Mouse (Mus musculus): ENCODE data around the gene Sfxn4. TPM values are rescaled to one million over a fixed set of nuclear protein-coding genes. Genes with fewer than 3 reads are reported as not detected.

Sfxn4 gene
- polyA plus RNA-seq, 2 experiments = 9.7 to 11.2 TPM

- Histone ChIP-seq H3K4me1 (ENCODE audit: control insufficient read depth, insufficient read depth, low read length) (no peaks in the 10 kb centered on the region), H3K9me3 (ENCODE audit: control insufficient read depth, low read length) (no peaks in the 10 kb centered on the region), H3K36me3 (ENCODE audit: control insufficient read depth, insufficient read depth, low read length) (peaks cover 6% of the 10 kb centered on the region), H3K4me2 (replicated peaks; ENCODE audit: low read depth, low read length, severe bottlenecking) (no peak overlapping the region), H3K4me3 (replicated peaks; ENCODE audit: low read length) (no peak overlapping the region), H3K27ac (replicated peaks; ENCODE audit: low read depth, low read length) (no peak overlapping the region), H3K9ac (ENCODE audit: low read depth, low read length, severe bottlenecking) (no peak overlapping the region), H3K27me3 (ENCODE audit: control insufficient read depth, insufficient read depth, low read length) (no peaks in the 10 kb centered on the region)
- TF ChIP-seq POLR2A (IDR thresholded peaks at IDR 0.05; ENCODE audit: borderline replicate concordance, extremely low read depth, insufficient read depth, insufficient read length) = no peak
- ATAC-seq (ENCODE audit: low FRiP score, low read depth) (no peak), DNase-seq (ENCODE audit: low spot score) (no peak)
- 91% methylated on average over 2 of the region's 2 CpGs for WGBS
Observed at GRCm38 (mm10) chr19:60809927-60810326, 51.4 kb downstream of the Sfxn4 start.

- Histone ChIP-seq H3K27ac (replicated peaks; ENCODE audit: low read depth, low read length) (no peak overlapping the region), H3K36me3 (ENCODE audit: control insufficient read depth, insufficient read depth, low read length) (no peaks in the 10 kb centered on the region), H3K4me1 (ENCODE audit: control insufficient read depth, insufficient read depth, low read length) (no peaks in the 10 kb centered on the region), H3K27me3 (ENCODE audit: control insufficient read depth, insufficient read depth, low read length) (no peaks in the 10 kb centered on the region), H3K4me2 (replicated peaks; ENCODE audit: low read depth, low read length, severe bottlenecking) (no peak overlapping the region), H3K4me3 (replicated peaks; ENCODE audit: low read length) (no peak overlapping the region), H3K9me3 (ENCODE audit: control insufficient read depth, low read length) (no peaks in the 10 kb centered on the region), H3K9ac (ENCODE audit: low read depth, low read length, severe bottlenecking) (no peak overlapping the region)
- ATAC-seq (ENCODE audit: low FRiP score, low read depth) = no peak
- no peak for DNase-seq (ENCODE audit: low spot score)
- WGBS = 70% methylated on average over 2 of the region's 2 CpGs
- no peak for TF ChIP-seq POLR2A (IDR thresholded peaks at IDR 0.05; ENCODE audit: borderline replicate concordance, extremely low read depth, insufficient read depth, insufficient read length)
Observed at GRCm38 (mm10) chr19:60804903-60805302, 56.4 kb downstream of the Sfxn4 start.

GRCm38 (mm10) chr19:60799867-60800569, 61.3 kb downstream of the Sfxn4 start:
- H3K27me3 ChIP-seq (ENCODE audit: control insufficient read depth, insufficient read depth, low read length) = no peaks in the 10 kb centered on the region
- H3K27ac ChIP-seq (replicated peaks; ENCODE audit: low read depth, low read length) = no peak overlapping the region
- no peaks in the 10 kb centered on the region for H3K36me3 ChIP-seq (ENCODE audit: control insufficient read depth, insufficient read depth, low read length)
- TF ChIP-seq POLR2A (IDR thresholded peaks at IDR 0.05; ENCODE audit: borderline replicate concordance, extremely low read depth, insufficient read depth, insufficient read length) = no peak
- WGBS = 77% methylated on average over 7 of the region's 7 CpGs
- no peak for ATAC-seq (ENCODE audit: low FRiP score, low read depth)
- no peaks in the 10 kb centered on the region for H3K4me1 ChIP-seq (ENCODE audit: control insufficient read depth, insufficient read depth, low read length)
- DNase-seq (ENCODE audit: low spot score) = no peak
- H3K9me3 ChIP-seq (ENCODE audit: control insufficient read depth, low read length) = no peaks in the 10 kb centered on the region
- H3K4me2 ChIP-seq (replicated peaks; ENCODE audit: low read depth, low read length, severe bottlenecking) = no peak overlapping the region
- no peak overlapping the region for H3K4me3 ChIP-seq (replicated peaks; ENCODE audit: low read length)
- H3K9ac ChIP-seq (ENCODE audit: low read depth, low read length, severe bottlenecking) = no peak overlapping the region

- no peak for TF ChIP-seq POLR2A (IDR thresholded peaks at IDR 0.05; ENCODE audit: borderline replicate concordance, extremely low read depth, insufficient read depth, insufficient read length)
- no peak overlapping the region for H3K27ac ChIP-seq (replicated peaks; ENCODE audit: low read depth, low read length)
- H3K27me3 ChIP-seq (ENCODE audit: control insufficient read depth, insufficient read depth, low read length) = no peaks in the 10 kb centered on the region
- DNase-seq (ENCODE audit: low spot score) = no peak
- H3K9me3 ChIP-seq (ENCODE audit: control insufficient read depth, low read length) = no peaks in the 10 kb centered on the region
- H3K4me2 ChIP-seq (replicated peaks; ENCODE audit: low read depth, low read length, severe bottlenecking) = no peak overlapping the region
- no peaks in the 10 kb centered on the region for H3K36me3 ChIP-seq (ENCODE audit: control insufficient read depth, insufficient read depth, low read length)
- WGBS = 95% methylated on average over 2 of the region's 2 CpGs
- no peak overlapping the region for H3K4me3 ChIP-seq (replicated peaks; ENCODE audit: low read length)
- no peak overlapping the region for H3K9ac ChIP-seq (ENCODE audit: low read depth, low read length, severe bottlenecking)
- H3K4me1 ChIP-seq (ENCODE audit: control insufficient read depth, insufficient read depth, low read length) = no peaks in the 10 kb centered on the region
- no peak for ATAC-seq (ENCODE audit: low FRiP score, low read depth)
Observed at GRCm38 (mm10) chr19:60797415-60797814, 63.9 kb downstream of the Sfxn4 start.

GRCm38 (mm10) chr19:60795244-60795643, 66.0 kb downstream of the Sfxn4 start:
- no peak for TF ChIP-seq POLR2A (IDR thresholded peaks at IDR 0.05; ENCODE audit: borderline replicate concordance, extremely low read depth, insufficient read depth, insufficient read length)
- no peak for DNase-seq (ENCODE audit: low spot score)
- Histone ChIP-seq H3K4me1 (ENCODE audit: control insufficient read depth, insufficient read depth, low read length) (no peaks in the 10 kb centered on the region), H3K9me3 (ENCODE audit: control insufficient read depth, low read length) (no peaks in the 10 kb centered on the region), H3K27me3 (ENCODE audit: control insufficient read depth, insufficient read depth, low read length) (no peaks in the 10 kb centered on the region), H3K4me2 (replicated peaks; ENCODE audit: low read depth, low read length, severe bottlenecking) (no peak overlapping the region), H3K36me3 (ENCODE audit: control insufficient read depth, insufficient read depth, low read length) (no peaks in the 10 kb centered on the region), H3K4me3 (replicated peaks; ENCODE audit: low read length) (no peak overlapping the region), H3K9ac (ENCODE audit: low read depth, low read length, severe bottlenecking) (no peak overlapping the region), H3K27ac (replicated peaks; ENCODE audit: low read depth, low read length) (no peak overlapping the region)
- ATAC-seq (ENCODE audit: low FRiP score, low read depth) = no peak
- 82% methylated on average over 2 of the region's 2 CpGs for WGBS

Data from limb, embryonic 14.5 days (tissue).